Mouse (Mus musculus) thymus, postnatal 4 days (tissue): ENCODE measurements around the gene Ubap2l.

Experiments used
- DNase-seq: peaks from one replicate; pipeline ENCODE4 v3.0.0; 2021

Gene Ubap2l

GRCm38 (mm10) chr3:89965557-89965956, 86.9 kb downstream of the Ubap2l start:
- no peak for DNase-seq

DNA sequence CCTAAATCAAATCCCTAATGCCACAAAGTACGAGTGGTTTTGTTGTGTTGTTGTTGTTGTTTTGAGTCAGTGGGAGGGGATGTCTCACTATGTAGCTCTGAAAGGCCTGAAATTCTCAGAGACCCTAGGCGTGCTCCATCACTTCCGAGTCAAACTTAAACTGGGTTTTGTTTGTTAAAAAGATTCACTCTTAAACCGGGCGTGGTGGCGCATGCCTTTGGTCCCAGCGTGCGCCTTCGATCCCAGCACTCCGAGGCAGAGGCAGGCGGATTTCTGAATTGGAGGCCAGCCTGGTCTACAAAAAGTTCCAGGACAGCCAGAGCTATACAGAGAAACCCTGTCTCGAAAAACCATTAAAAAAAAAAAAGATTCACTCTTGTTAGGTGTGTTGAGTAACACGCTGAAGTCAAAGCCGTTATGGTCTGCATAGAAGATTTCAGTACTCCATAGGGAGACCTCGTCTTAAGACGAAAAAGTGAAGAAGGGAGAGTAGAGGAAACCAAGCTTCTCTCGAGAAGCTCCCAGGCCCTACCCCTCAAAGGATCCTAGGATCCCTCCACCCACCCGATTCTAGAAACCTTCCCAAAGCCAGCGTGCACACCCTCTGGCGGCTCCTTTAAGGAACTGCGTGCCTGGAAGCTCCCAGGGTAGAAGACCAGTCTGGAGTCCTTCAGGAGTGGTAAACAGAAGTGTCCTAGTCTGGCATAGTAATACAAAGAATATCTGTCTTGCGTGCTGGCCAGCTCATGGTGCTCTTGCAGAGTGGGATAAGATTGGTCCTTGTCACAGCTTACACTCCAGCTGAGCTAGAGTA, 88.3 kb downstream of the Ubap2l start:
- DNase-seq = peak; percentile 69

GRCm38 (mm10) chr3:89963221-89963763, 89.1 kb downstream of the Ubap2l start, which contains the start of gene Atp8b2:
Atp8b2 (minus strand) TSS chr3:89963508.
- peak; percentile 83 for DNase-seq

GRCm38 (mm10) chr3:89962751-89963220, 89.6 kb downstream of the Ubap2l start:
- DNase-seq = no peak

- DNase-seq = peak; percentile 49
These were observed 90.2 kb downstream of the Ubap2l start for GRCm38 (mm10) chr3:89962059-89962750.

DNA sequence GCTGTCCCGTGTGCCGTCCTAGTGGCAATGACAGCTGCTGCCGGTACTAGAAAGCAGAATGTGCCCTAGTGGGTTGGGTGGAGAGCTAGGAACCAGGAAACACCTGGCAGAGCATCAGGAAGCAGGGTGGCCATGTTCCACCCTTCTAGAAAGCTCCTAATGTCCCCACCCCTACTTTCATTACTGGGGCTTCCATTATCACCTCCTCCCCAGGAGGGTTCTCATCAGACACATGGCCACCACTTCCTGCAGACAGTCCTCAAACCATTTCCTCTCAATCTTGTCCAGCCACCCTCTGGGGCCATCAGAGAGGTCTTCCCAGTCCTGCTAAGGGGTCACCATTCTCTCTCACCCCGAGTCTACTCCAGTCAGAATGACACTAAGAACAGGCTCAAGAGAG, 91.0 kb downstream of the Ubap2l start:
- peak; percentile 29 for DNase-seq

GRCm38 (mm10) chr3:89960469-89960868, 92.0 kb downstream of the Ubap2l start:
- DNase-seq = peak; percentile 90

- no peak for DNase-seq
These were observed 93.0 kb downstream of the Ubap2l start for GRCm38 (mm10) chr3:89959435-89959834.

- no peak for DNase-seq
These were observed 94.5 kb downstream of the Ubap2l start for GRCm38 (mm10) chr3:89957880-89958279.

- no peak for DNase-seq
These were observed 96.1 kb downstream of the Ubap2l start for GRCm38 (mm10) chr3:89956177-89956971.

- DNase-seq = peak; percentile 90
These were observed 99.0 kb downstream of the Ubap2l start for GRCm38 (mm10) chr3:89953420-89953819.
